Mouse (Mus musculus): ENCODE results near the gene C1ra. TPM values are rescaled to one million over a fixed set of nuclear protein-coding genes. Genes with fewer than 3 reads are reported as not detected.
"Not testable (repeated sequence)": the region's sequence is repeated elsewhere in the genome, so short reads cannot be mapped to it uniquely, and the experiment has no call there.

C1ra gene
- total RNA-seq, 2 experiments from 2014 or later, result 0.66 to 0.82 TPM

DNA sequence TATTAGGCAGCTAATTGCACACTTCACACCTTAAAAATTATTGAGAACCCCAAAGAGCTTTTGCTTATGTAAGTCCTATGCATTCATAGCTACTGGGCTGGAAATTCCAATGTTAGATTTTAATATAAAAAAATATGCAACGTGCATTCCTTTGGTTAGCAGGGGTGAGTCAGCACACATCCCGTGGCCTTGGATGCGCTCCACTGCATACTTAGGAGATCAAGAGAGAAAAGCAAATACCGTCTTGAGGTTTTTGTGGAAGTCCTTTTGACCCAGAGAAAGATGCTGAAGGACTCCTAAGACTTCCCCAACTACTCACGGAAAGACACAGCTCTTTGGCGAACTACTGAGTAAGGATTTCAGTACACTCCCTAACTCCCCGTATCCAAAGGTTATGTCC lies 27.4 kb upstream of the C1ra start:
- no peak for DNase-seq (ENCODE audit: extremely low spot score in 1 of 2, low spot score in 1 of 2)

DNA sequence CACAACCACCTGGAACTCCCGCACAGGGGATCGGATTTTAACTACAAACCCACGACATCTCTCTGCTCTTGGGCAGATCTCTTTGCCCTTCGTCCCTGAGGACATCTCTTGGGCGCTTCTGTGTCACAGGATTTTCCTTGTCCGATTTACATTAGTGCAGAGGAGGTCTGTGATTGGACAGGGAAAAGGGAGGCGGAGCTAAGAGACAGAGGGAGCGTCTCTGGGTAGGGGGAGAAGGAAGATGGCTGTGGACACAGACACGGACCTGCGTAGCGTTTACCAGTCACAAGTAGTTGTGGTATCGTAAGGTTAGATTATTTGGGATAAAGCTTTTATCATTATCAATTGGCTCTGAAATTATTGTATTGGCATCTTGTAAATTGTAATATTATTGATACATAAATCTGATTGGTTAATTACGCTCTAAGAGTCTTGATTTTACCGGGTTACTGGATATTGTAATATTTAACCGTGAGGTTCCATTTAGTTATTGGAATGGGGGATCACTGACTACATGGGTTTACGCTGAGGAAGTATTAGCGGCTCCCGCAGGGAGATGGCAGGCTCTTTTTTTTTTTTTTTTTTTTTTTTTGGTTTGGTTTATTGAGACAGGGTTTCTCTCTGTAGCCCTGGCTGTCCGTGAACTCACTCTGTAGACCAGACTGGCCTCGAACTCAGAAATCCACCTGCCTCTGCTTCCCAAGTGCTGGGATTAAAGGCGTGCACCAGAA lies 26.6 kb upstream of the C1ra start:
- no peak for DNase-seq (ENCODE audit: extremely low spot score in 1 of 2, low spot score in 1 of 2)

GRCm38 (mm10) chr6:124487509-124487908 lies 24.7 kb upstream of the C1ra start:
- DNase-seq (ENCODE audit: extremely low spot score in 1 of 2, low spot score in 1 of 2), result no peak

- no peak for DNase-seq (ENCODE audit: extremely low spot score in 1 of 2, low spot score in 1 of 2)
Measured at GRCm38 (mm10) chr6:124488952-124489351, 23.3 kb upstream of the C1ra start.

- DNase-seq (ENCODE audit: extremely low spot score in 1 of 2, low spot score in 1 of 2), result no peak
Measured at GRCm38 (mm10) chr6:124491427-124491826, 20.8 kb upstream of the C1ra start.

- DNase-seq (ENCODE audit: extremely low spot score in 1 of 2, low spot score in 1 of 2), result peak; percentile 46 to 76
Measured at GRCm38 (mm10) chr6:124492842-124493561, 19.2 kb upstream of the C1ra start, which contains the start of gene C1rl. Gene C1rl, plus strand, starts transcription at chr6:124493113.

DNA sequence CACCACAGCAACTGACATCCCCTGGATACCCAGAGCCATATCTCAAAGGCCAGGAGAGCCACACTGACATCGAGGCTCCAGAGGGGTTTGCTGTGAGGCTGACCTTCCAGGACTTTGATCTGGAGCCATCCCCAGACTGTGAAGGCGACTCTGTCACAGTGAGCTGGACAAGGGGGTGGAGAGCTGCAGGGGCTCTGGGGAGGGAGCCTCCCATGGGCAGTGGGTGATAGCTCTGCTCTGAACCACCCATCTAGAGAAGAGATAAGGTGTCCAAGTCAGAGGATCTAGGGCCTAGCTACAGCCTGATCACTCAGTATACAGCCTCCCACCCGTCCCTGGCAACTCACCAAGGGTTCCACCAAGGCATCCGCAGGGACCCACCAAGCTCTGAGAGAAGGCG lies 18.3 kb upstream of the C1ra start:
- DNase-seq (ENCODE audit: extremely low spot score in 1 of 2, low spot score in 1 of 2), result no peak

DNA sequence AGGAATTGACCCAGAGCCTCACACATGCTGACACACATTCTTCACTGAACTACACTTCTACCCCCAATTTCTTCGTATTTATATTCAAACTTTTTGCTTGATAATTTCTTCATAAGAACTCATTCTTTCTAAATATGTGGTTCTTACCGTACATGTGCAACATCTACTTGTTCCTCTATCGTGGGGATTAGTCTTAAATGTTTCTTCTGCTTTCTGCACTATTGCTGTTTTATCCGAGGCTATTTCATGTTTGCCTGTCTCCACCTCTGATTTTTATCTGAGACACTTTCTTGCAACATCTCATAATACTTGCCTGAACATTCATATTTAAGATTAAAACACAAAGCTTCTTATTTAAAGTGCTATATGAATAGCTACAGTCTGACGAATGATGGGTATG lies 16.2 kb upstream of the C1ra start:
- DNase-seq (ENCODE audit: extremely low spot score in 1 of 2, low spot score in 1 of 2), result no peak

GRCm38 (mm10) chr6:124499914-124500566 lies 12.2 kb upstream of the C1ra start:
- no peak for DNase-seq (ENCODE audit: extremely low spot score in 1 of 2, low spot score in 1 of 2)

DNA sequence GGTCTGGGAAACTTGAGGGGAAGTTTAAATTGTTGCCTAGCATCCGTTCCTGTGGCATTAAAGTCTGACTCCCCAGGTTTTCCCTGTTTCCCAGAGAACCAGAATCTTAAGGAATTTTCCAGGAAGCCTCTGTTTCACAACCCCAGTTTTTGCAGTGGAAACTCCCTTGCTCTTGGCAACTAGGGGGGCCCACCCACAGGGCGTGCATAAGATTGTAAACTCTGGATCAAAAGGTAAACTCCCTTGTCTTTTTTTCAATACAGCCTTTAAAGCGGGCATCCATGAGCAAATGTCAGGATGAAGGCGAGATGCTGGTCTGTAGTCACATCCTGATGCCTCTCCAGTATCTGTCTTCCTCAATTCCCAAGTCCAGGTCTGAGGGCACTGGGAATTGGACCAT lies 10.7 kb upstream of the C1ra start:
- no peak for DNase-seq (ENCODE audit: extremely low spot score in 1 of 2, low spot score in 1 of 2)

DNA sequence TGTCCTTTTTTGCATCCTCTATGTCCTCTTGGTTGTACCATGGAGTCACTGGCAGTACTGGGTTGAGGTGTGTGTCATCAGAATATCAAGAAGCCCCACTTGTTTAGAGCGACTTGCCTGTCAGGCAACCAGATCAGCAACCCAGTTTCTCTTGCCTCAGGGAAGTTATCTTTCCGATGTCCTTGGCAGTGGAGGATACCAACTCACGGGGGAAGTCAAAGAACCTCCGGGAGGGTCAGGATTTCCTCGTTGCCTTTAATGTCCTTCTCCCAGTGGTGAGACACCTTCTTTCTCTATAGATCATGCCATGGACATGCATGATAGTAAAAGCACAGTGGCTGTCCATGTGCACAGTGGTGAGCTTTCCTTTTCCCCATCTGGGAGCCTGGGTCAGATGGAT lies 10.2 kb upstream of the C1ra start:
- no peak for DNase-seq (ENCODE audit: extremely low spot score in 1 of 2, low spot score in 1 of 2)

GRCm38 (mm10) chr6:124505028-124505427 lies 7.2 kb upstream of the C1ra start:
- DNase-seq (ENCODE audit: extremely low spot score in 1 of 2, low spot score in 1 of 2), result no peak

GRCm38 (mm10) chr6:124506991-124507390 lies 5.2 kb upstream of the C1ra start:
- DNase-seq (ENCODE audit: extremely low spot score in 1 of 2, low spot score in 1 of 2), result no peak

DNA sequence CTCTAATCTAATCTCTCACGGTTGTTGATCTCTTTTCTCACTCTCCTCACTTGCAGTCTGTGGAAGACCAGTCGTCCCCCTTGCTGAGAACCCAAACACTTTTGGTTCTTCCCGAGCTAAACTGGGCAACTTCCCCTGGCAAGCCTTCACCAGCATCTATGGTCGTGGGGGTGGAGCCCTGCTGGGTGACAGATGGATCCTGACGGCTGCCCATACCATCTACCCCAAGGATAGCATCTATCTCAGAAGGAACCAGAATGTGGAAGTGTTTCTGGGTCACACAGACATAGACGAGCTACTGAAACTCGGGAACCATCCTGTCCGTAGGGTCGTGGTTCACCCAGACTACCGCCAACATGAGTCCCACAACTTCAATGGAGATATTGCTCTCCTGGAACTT lies 3.9 kb upstream of the C1ra start:
- no peak for DNase-seq (ENCODE audit: extremely low spot score in 1 of 2, low spot score in 1 of 2)

- not testable (repeated sequence) for DNase-seq (ENCODE audit: extremely low spot score in 1 of 2, low spot score in 1 of 2)
Measured at GRCm38 (mm10) chr6:124509192-124509591, 3.0 kb upstream of the C1ra start.

DNA sequence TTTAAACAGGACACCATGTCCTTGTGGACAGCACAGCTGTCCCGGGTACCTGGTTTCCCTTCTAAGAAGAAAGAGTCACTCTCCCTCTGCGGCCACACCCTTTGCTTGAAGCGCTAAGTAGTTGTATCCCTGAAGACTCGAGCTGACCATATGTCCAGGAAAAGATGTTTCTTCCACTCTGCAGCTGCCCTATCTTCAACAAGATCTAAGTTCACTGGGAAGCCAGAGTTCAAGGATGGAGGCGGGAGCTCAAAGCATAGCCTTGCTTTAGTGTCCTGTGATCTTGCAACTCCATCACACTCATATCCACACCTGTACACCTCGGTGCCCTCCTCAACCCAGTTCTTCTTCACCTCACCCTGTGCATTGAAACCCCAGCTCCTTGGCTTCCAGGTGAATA lies 269 bp upstream of the C1ra start:
- no peak for DNase-seq (ENCODE audit: extremely low spot score in 1 of 2, low spot score in 1 of 2)

DNA sequence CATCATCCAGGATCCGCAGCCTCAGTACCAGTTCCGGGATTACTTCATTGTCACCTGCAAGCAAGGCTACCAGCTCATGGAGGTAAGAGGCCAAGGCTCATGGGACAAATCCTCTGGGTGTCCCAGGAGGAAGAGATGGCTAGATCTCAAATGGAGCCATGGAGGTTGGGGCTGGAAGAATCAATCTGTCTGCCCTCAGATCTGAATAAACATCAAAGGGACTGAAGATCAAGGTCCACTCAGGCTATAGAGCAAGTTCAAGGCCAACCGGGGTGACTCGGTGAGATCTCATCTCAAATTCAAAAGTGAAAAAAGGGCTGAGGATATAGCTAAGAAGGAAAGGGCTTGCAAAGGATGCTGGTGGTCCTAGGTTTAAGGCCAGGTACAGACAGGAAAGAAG lies 5.5 kb downstream of the C1ra start:
- DNase-seq (ENCODE audit: extremely low spot score in 1 of 2, low spot score in 1 of 2), result not testable (repeated sequence)

DNA sequence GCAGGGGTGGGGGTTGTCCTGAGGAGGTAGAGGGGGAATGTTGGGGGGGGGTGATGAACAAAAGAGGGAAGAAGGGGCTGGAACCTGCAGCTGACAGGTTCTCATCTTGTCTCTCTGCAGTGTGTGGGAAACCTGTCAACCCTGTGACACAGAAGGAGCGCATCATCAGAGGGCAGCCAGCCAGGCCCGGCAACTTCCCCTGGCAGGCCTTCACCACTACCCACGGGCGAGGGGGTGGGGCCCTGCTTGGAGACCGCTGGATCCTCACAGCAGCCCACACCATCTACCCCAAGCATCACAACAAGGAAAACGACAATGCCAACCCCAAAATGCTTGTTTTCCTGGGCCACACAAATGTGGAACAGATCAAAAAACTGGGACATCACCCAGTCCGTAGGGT lies 9.9 kb downstream of the C1ra start:
- peak in 1 of 2 experiments; percentile 19 for DNase-seq (ENCODE audit: extremely low spot score in 1 of 2, low spot score in 1 of 2)

DNA sequence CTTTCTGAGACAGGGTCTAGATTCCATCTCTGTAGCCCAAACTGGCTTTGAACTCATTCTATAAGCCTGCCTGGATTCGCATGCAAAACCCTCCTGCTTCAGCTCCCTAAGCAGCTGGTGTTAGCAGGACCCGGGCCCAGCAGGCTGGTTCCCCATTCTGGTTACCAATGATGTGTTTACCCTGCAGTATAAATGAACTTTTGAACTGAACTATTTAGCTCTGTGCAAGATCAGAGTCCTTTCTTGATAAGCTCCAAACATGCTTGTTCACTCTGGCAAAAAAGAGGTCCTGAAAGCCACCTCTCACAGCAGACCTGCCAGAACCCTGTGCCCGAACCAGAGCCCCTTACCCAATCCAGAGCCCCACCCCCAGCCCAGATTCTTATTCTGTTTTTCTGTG lies 15.7 kb downstream of the C1ra start:
- no peak for DNase-seq (ENCODE audit: extremely low spot score in 1 of 2, low spot score in 1 of 2)

- DNase-seq (ENCODE audit: extremely low spot score in 1 of 2, low spot score in 1 of 2), result no peak
Measured at GRCm38 (mm10) chr6:124531077-124531476, 18.9 kb downstream of the C1ra start.

DNA sequence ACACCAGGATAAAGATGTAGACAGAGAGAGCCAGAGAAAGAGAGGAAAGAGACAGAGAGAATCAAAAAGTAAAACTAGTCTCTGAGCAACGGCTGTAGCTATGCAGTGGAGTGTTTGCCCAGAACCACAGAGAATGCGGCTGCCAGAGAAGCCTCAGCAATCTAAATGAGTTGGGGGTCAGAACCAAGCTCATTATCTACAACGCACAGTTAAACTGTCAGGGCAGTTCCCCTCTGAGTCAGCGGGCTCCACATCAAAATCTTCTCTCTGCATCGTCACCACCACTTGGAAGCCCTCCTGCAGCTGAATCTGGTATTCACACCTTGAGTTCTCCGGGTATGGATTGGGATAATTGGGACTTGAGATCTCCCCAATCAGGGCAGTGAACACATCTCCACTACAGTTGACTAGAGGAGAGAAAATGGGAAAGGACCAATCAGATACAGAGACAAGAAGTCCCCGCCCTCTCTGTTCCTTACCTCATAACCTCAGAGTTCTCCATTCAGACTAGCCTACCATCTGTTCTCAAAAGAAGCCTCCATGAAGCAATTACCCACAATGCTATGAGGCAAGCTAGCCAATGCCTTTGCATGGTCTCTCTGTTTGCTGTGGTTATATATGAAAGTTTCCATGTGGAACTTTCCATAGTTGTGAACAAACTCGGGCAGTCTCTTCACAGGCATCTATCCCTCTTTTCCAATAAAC lies 24.1 kb downstream of the C1ra start:
- DNase-seq (ENCODE audit: extremely low spot score in 1 of 2, low spot score in 1 of 2), result not testable (repeated sequence)
